Mouse (Mus musculus) CH12.LX (cell line): ENCODE data around the gene Tshz2. TPM values are rescaled to one million over a fixed set of nuclear protein-coding genes. Genes with fewer than 3 reads are reported as not detected.

Source experiments
- DNase-seq: peaks from one replicate; pipeline ENCODE4 v3.0.0-alpha.2; 2013; ENCODE audit errors: extremely low read depth
- H3K27ac ChIP-seq: 2 replicates; pipeline ENCODE4 v1.5.1; 2012; ENCODE audit warnings: low read depth, mild to moderate bottlenecking, control low read depth, moderate library complexity; ENCODE audit not compliant: insufficient read depth
- H3K27me3 ChIP-seq: replicated peaks from 2 replicates; pipeline ENCODE3; 2012; ENCODE audit warnings: inconsistent platforms
- H3K36me3 ChIP-seq, 2 experiments: replicated peaks in 1 of 2; 2 replicates each; pipeline versions ENCODE3 to v1.6.1; 2012; ENCODE audit warnings: inconsistent platforms in 1 of 2, low read length in 1 of 2, mild to moderate bottlenecking in 1 of 2, mixed read lengths in 1 of 2, moderate library complexity in 1 of 2; ENCODE audit not compliant: control insufficient read depth in 1 of 2, insufficient read depth in 1 of 2
- H3K4me1 ChIP-seq, 2 experiments: 2 replicates each; pipeline ENCODE4 v1.6.1; 2012; ENCODE audit warnings: inconsistent platforms in 1 of 2, moderate library complexity in 1 of 2; ENCODE audit not compliant: insufficient read depth in 2 of 2, control insufficient read depth in 1 of 2
- H3K4me2 ChIP-seq: 2 replicates; pipeline ENCODE4 v1.6.1; 2012; ENCODE audit warnings: low read depth, mild to moderate bottlenecking, control low read depth; ENCODE audit not compliant: poor library complexity, insufficient read depth, severe bottlenecking
- H3K4me3 ChIP-seq, 3 experiments: fragments of 150-350 bp in 1 of 3; sonication (generic) in 1 of 3; replicated peaks in 1 of 3; 2 replicates each; pipeline versions ENCODE3 to v1.5.1; 2011 to 2012; ENCODE audit warnings: low read depth in 2 of 3, low read length in 2 of 3, mild to moderate bottlenecking in 2 of 3, moderate library complexity in 2 of 3, control low read depth in 1 of 3, improper control_type of control experiment in 1 of 3, inconsistent platforms in 1 of 3, mixed read lengths in 1 of 3; ENCODE audit not compliant: poor library complexity in 1 of 3
- H3K79me2 ChIP-seq: replicated peaks from 2 replicates; pipeline ENCODE4 v1.6.1; 2012; ENCODE audit warnings: mild to moderate bottlenecking, moderate library complexity; ENCODE audit not compliant: control insufficient read depth, poor library complexity, insufficient read depth, severe bottlenecking; ENCODE audit errors: extremely low read depth
- H3K9ac ChIP-seq: 2 replicates; pipeline ENCODE4 v1.6.1; 2012; ENCODE audit warnings: low read depth, mild to moderate bottlenecking, control low read depth, moderate library complexity; ENCODE audit not compliant: insufficient read depth
- H3K9me3 ChIP-seq: replicated peaks from 2 replicates; pipeline ENCODE3; 2012; ENCODE audit warnings: low read length, inconsistent platforms, mixed read lengths
- BHLHE40 ChIP-seq: IDR thresholded peaks from 2 replicates; pipeline ENCODE4 v1.6.1; 2011; ENCODE audit warnings: mild to moderate bottlenecking, low read depth, low read length, improper control_type of control experiment
- ELF1 ChIP-seq: IDR thresholded peaks from 2 replicates; pipeline ENCODE4 v1.6.1; 2014; ENCODE audit warnings: low read depth, mild to moderate bottlenecking, inconsistent platforms, low read length, improper control_type of control experiment
- EP300 ChIP-seq: IDR thresholded peaks from 2 replicates; pipeline ENCODE4 v1.6.1; 2011; ENCODE audit warnings: low read length, improper control_type of control experiment
- GABPA ChIP-seq: IDR thresholded peaks from 2 replicates; pipeline ENCODE4 v1.6.1; 2012; ENCODE audit warnings: low read depth, low read length, improper control_type of control experiment, inconsistent platforms; ENCODE audit not compliant: insufficient replicate concordance
- HCFC1 ChIP-seq: IDR thresholded peaks from 2 replicates; pipeline ENCODE4 v1.6.1; 2012; ENCODE audit warnings: low read depth, mild to moderate bottlenecking, inconsistent platforms, low read length, improper control_type of control experiment
- IRF4 ChIP-seq: IDR thresholded peaks from 2 replicates; pipeline ENCODE4 v1.6.1; 2014; ENCODE audit warnings: low read depth, mild to moderate bottlenecking, inconsistent platforms, low read length, improper control_type of control experiment
- JUND ChIP-seq: conservative IDR thresholded peaks from 2 replicates; pipeline ENCODE4 v1.6.1; 2011; ENCODE audit warnings: low read depth, low read length, improper control_type of control experiment
- KAT2A ChIP-seq: IDR thresholded peaks from 2 replicates; pipeline ENCODE4 v1.6.1; 2012; ENCODE audit warnings: low read length, improper control_type of control experiment, inconsistent platforms; ENCODE audit not compliant: insufficient replicate concordance
- MAFK ChIP-seq: IDR thresholded peaks from 2 replicates; pipeline ENCODE4 v1.6.1; 2011; ENCODE audit warnings: low read length, improper control_type of control experiment; ENCODE audit not compliant: insufficient replicate concordance
- MEF2A ChIP-seq: IDR thresholded peaks from 2 replicates; pipeline ENCODE4 v1.6.1; 2014; ENCODE audit warnings: low read depth, mild to moderate bottlenecking, inconsistent platforms, low read length, improper control_type of control experiment, borderline replicate concordance
- MXI1 ChIP-seq: IDR thresholded peaks from 2 replicates; pipeline ENCODE4 v1.6.1; 2011; ENCODE audit warnings: mild to moderate bottlenecking, low read depth, low read length, improper control_type of control experiment
- POLR2AphosphoS2 ChIP-seq: IDR thresholded peaks from 2 replicates; pipeline ENCODE4 v1.6.1; 2011; ENCODE audit warnings: low read depth, low read length, improper control_type of control experiment
- RAD21 ChIP-seq: IDR thresholded peaks from 2 replicates; pipeline ENCODE4 v1.6.1; 2011; ENCODE audit warnings: low read depth, mild to moderate bottlenecking, low read length, improper control_type of control experiment, moderate library complexity
- RCOR1 ChIP-seq: conservative IDR thresholded peaks from 2 replicates; pipeline ENCODE4 v1.6.1; 2012; ENCODE audit warnings: low read depth, mild to moderate bottlenecking, inconsistent platforms, low read length, improper control_type of control experiment
- SIN3A ChIP-seq: IDR thresholded peaks from 2 replicates; pipeline ENCODE4 v1.6.1; 2012; ENCODE audit warnings: low read length, improper control_type of control experiment, inconsistent platforms
- TBP ChIP-seq: conservative IDR thresholded peaks from 2 replicates; pipeline ENCODE4 v1.6.1; 2011; ENCODE audit warnings: low read depth, low read length, improper control_type of control experiment
- TCF12 ChIP-seq: IDR thresholded peaks from 2 replicates; pipeline ENCODE4 v1.6.1; 2014; ENCODE audit warnings: low read depth, mild to moderate bottlenecking, inconsistent platforms, low read length, improper control_type of control experiment
- UBTF ChIP-seq: IDR thresholded peaks from 2 replicates; pipeline ENCODE4 v1.6.1; 2012; ENCODE audit warnings: low read depth, mild to moderate bottlenecking, inconsistent platforms, low read length, improper control_type of control experiment, moderate library complexity
- USF1 ChIP-seq: IDR thresholded peaks from 2 replicates; pipeline ENCODE4 v1.6.1; 2014; ENCODE audit warnings: low read depth, mild to moderate bottlenecking, inconsistent platforms, low read length, improper control_type of control experiment
- ZC3H11A ChIP-seq: IDR thresholded peaks from 2 replicates; pipeline ENCODE4 v1.6.1; 2012; ENCODE audit warnings: low read depth, mild to moderate bottlenecking, inconsistent platforms, low read length, improper control_type of control experiment
- ZNF384 ChIP-seq: IDR thresholded peaks from 2 replicates; pipeline ENCODE4 v1.6.1; 2012; ENCODE audit warnings: low read depth, low read length, improper control_type of control experiment, inconsistent platforms
- dilution Hi-C: fragments of 300-500 bp; cut with MboI; formaldehyde crosslinking; loops from 2 replicates; pipeline ENCODE4 v1.14.3; 2020; ENCODE audit warnings: low sequenced_read_pairs; ENCODE audit not compliant: extremely low pct_unique_long_range_greater_than_20kb, extremely low pct_ligation_motif_present
- in situ Hi-C: fragments of 300-500 bp; cut with MboI; formaldehyde crosslinking; loops from 3 replicates; pipeline ENCODE4 v1.14.3; 2019; ENCODE audit warnings: low sequenced_read_pairs, low pct_ligation_motif_present, low pct_unique_long_range_greater_than_20kb, mixed read lengths
- polyA plus RNA-seq: library from polyadenylated mRNA; unstranded; fragments of >175 nt; gene quantifications from 2 replicates; pipeline ENCODE4 v1.2.1, GENCODE M21; 2012; ENCODE audit warnings: low read depth; ENCODE audit not compliant: insufficient read length
- total RNA-seq, 2 experiments: library from RNA; depleted of rRNA; stranded (reverse); fragments of 300-350 nt in 1 of 2; fragments of >200 nt in 1 of 2; gene quantifications; 2 replicates each; pipeline ENCODE4 v1.2.3; 2012 to 2014

Tshz2 gene
- total and polyA plus RNA-seq, 3 experiments, result not detected

- TF ChIP-seq SIN3A (no peak), MAFK (no peak), EP300 (no peak), RCOR1 (no peak), MEF2A (no peak), HCFC1 (no peak), JUND (no peak), BHLHE40 (no peak), UBTF (no peak), KAT2A (no peak), GABPA (no peak)
- dilution Hi-C loops (no loop called here), in situ Hi-C loops (no loop called here)
- Histone ChIP-seq H3K79me2 (no peaks in the 10 kb centered on the region), H3K4me2 (no peak overlapping the region), H3K9me3 (peaks cover 81% of the 10 kb centered on the region), H3K4me1 (no peaks in the 10 kb centered on the region), H3K27ac (no peak overlapping the region), H3K4me3 (no peak overlapping the region), H3K27me3 (no peaks in the 10 kb centered on the region), H3K9ac (no peak overlapping the region), H3K36me3 (no peaks in the 10 kb centered on the region)
- no peak for DNase-seq
Measured at GRCm38 (mm10) chr2:170023741-170024140, 390.9 kb downstream of the Tshz2 start.

GRCm38 (mm10) chr2:170024939-170025338 is 392.1 kb downstream of the Tshz2 start:
- H3K36me3 ChIP-seq, result no peaks in the 10 kb centered on the region
- no peak overlapping the region for H3K4me3 ChIP-seq
- in situ Hi-C loops, result no loop called here
- dilution Hi-C loops, result no loop called here
- no peak overlapping the region for H3K27ac ChIP-seq
- no peak overlapping the region for H3K4me2 ChIP-seq
- TF ChIP-seq MXI1 (no peak), IRF4 (no peak), RAD21 (no peak), MEF2A (no peak), TCF12 (no peak), TBP (no peak), ZC3H11A (no peak), ELF1 (no peak), USF1 (no peak), ZNF384 (no peak), POLR2AphosphoS2 (no peak)
- no peaks in the 10 kb centered on the region for H3K4me1 ChIP-seq
- H3K9me3 ChIP-seq, result peaks cover 79% of the 10 kb centered on the region
- H3K79me2 ChIP-seq, result no peaks in the 10 kb centered on the region
- no peak for DNase-seq
- no peaks in the 10 kb centered on the region for H3K27me3 ChIP-seq
- H3K9ac ChIP-seq, result no peak overlapping the region
